20 mouse cellular contexts compared by ENCODE assay signal in genomic region chr1:164170434-164170833, GRCm38 (mm10). TPM values are rescaled to one million over a fixed set of nuclear protein-coding genes. Genes with fewer than 3 reads are reported as not detected.
"Had no signal": no experiment of that assay in that cellular context is flagged by ENCODE, and none has a peak within 500 bp of the region (broad histone marks: within the 10 kb centered on the region; RNA-seq: fewer than 3 reads in every experiment).

No protein-coding gene starts in this region.

- H3K27me3 ChIP-seq: liver, embryonic 15.5 days; lung, embryonic 15.5 days; megakaryocyte, embryonic 14.5 days; midbrain, embryonic 13.5 days; midbrain, embryonic 15.5 days; neural tube, embryonic 12.5 days had no signal

- H3K4me2 ChIP-seq: liver, embryonic 15.5 days; lung, embryonic 15.5 days; midbrain, embryonic 11.5 days; midbrain, embryonic 13.5 days; midbrain, embryonic 15.5 days; neural tube, embryonic 12.5 days had no signal

- H3K4me1 ChIP-seq: liver, embryonic 15.5 days; lung, embryonic 15.5 days; midbrain, embryonic 13.5 days; midbrain, embryonic 15.5 days; neural tube, embryonic 12.5 days had no signal

- H3K4me3 ChIP-seq: liver, embryonic 15.5 days; lung, embryonic 15.5 days; megakaryocyte, embryonic 14.5 days; midbrain, embryonic 13.5 days; midbrain, embryonic 15.5 days; neural tube, embryonic 12.5 days had no signal

- H3K9me3 ChIP-seq: liver, embryonic 15.5 days; lung, embryonic 15.5 days; midbrain, embryonic 13.5 days; midbrain, embryonic 15.5 days; neural tube, embryonic 12.5 days had no signal

- ATAC-seq: liver, postnatal 0 days; lung, postnatal 0 days; midbrain, embryonic 13.5 days; midbrain, embryonic 15.5 days had no signal

- DNase-seq: liver, postnatal 0 days; lung, adult 2 months; lung, postnatal 14 days; lung, postnatal 36 days; right cerebral cortex, postnatal 14 days; thymus, adult 18-20 months; thymus, postnatal 14 days; thymus, postnatal 4 days had no signal

- H3K9ac ChIP-seq: liver, embryonic 15.5 days; liver, postnatal 0 days; lung, embryonic 15.5 days; midbrain, embryonic 13.5 days; midbrain, embryonic 15.5 days; neural tube, embryonic 12.5 days had no signal

- H3K27ac ChIP-seq: liver, embryonic 15.5 days; lung, embryonic 15.5 days; macrophage; midbrain, embryonic 13.5 days; midbrain, embryonic 15.5 days; neural tube, embryonic 12.5 days had no signal

- H3K36me3 ChIP-seq: liver, embryonic 15.5 days; lung, embryonic 15.5 days; midbrain, embryonic 13.5 days; midbrain, embryonic 15.5 days; neural tube, embryonic 12.5 days had no signal

RNA-seq across cellular contexts. Expression of gene Selp, which starts 55.4 kb away (rescaled TPM):
- total RNA-seq: midbrain, postnatal 0 days had no signal
- polyA plus RNA-seq: midbrain, embryonic 11.5 days; midbrain, embryonic 15.5 days; midbrain, postnatal 0 days; neural tube, embryonic 12.5 days; neural tube, embryonic 14.5 days; stomach, embryonic 14.5 days had no signal
